Mouse (Mus musculus) CH12.LX (cell line): ENCODE results near the gene Chchd6. TPM values are rescaled to one million over a fixed set of nuclear protein-coding genes. Genes with fewer than 3 reads are reported as not detected.

Source experiments
- DNase-seq: peaks from one replicate; pipeline ENCODE4 v3.0.0-alpha.2; 2013; ENCODE audit errors: extremely low read depth
- H3K27ac ChIP-seq: 2 replicates; pipeline ENCODE4 v1.5.1; 2012; ENCODE audit warnings: low read depth, mild to moderate bottlenecking, control low read depth, moderate library complexity; ENCODE audit not compliant: insufficient read depth
- H3K27me3 ChIP-seq: replicated peaks from 2 replicates; pipeline ENCODE3; 2012; ENCODE audit warnings: inconsistent platforms
- H3K36me3 ChIP-seq, 2 experiments: replicated peaks in 1 of 2; 2 replicates each; pipeline versions ENCODE3 to v1.6.1; 2012; ENCODE audit warnings: inconsistent platforms in 1 of 2, low read length in 1 of 2, mild to moderate bottlenecking in 1 of 2, mixed read lengths in 1 of 2, moderate library complexity in 1 of 2; ENCODE audit not compliant: control insufficient read depth in 1 of 2, insufficient read depth in 1 of 2
- H3K4me1 ChIP-seq, 2 experiments: 2 replicates each; pipeline ENCODE4 v1.6.1; 2012; ENCODE audit warnings: inconsistent platforms in 1 of 2, moderate library complexity in 1 of 2; ENCODE audit not compliant: insufficient read depth in 2 of 2, control insufficient read depth in 1 of 2
- H3K4me2 ChIP-seq: 2 replicates; pipeline ENCODE4 v1.6.1; 2012; ENCODE audit warnings: low read depth, mild to moderate bottlenecking, control low read depth; ENCODE audit not compliant: poor library complexity, insufficient read depth, severe bottlenecking
- H3K4me3 ChIP-seq, 3 experiments: fragments of 150-350 bp in 1 of 3; sonication (generic) in 1 of 3; replicated peaks in 1 of 3; 2 replicates each; pipeline versions ENCODE3 to v1.5.1; 2011 to 2012; ENCODE audit warnings: low read depth in 2 of 3, low read length in 2 of 3, mild to moderate bottlenecking in 2 of 3, moderate library complexity in 2 of 3, control low read depth in 1 of 3, improper control_type of control experiment in 1 of 3, inconsistent platforms in 1 of 3, mixed read lengths in 1 of 3; ENCODE audit not compliant: poor library complexity in 1 of 3
- H3K79me2 ChIP-seq: replicated peaks from 2 replicates; pipeline ENCODE4 v1.6.1; 2012; ENCODE audit warnings: mild to moderate bottlenecking, moderate library complexity; ENCODE audit not compliant: control insufficient read depth, poor library complexity, insufficient read depth, severe bottlenecking; ENCODE audit errors: extremely low read depth
- H3K9ac ChIP-seq: 2 replicates; pipeline ENCODE4 v1.6.1; 2012; ENCODE audit warnings: low read depth, mild to moderate bottlenecking, control low read depth, moderate library complexity; ENCODE audit not compliant: insufficient read depth
- H3K9me3 ChIP-seq: replicated peaks from 2 replicates; pipeline ENCODE3; 2012; ENCODE audit warnings: low read length, inconsistent platforms, mixed read lengths
- CHD1 ChIP-seq: IDR thresholded peaks from 2 replicates; pipeline ENCODE4 v1.6.1; 2012; ENCODE audit warnings: low read depth, low read length, improper control_type of control experiment, inconsistent platforms
- CTCF ChIP-seq, 2 experiments: IDR thresholded peaks in 1 of 2; conservative IDR thresholded peaks in 1 of 2; 2 replicates each; pipeline ENCODE4 v1.5.1; 2011 to 2012; ENCODE audit warnings: low read depth in 2 of 2, low read length in 2 of 2, improper control_type of control experiment in 1 of 2, inconsistent platforms in 1 of 2, mild to moderate bottlenecking in 1 of 2, moderate library complexity in 1 of 2
- E2F4 ChIP-seq: IDR thresholded peaks from 2 replicates; pipeline ENCODE4 v1.6.1; 2011; ENCODE audit warnings: low read depth, low read length, improper control_type of control experiment; ENCODE audit not compliant: insufficient replicate concordance
- ELF1 ChIP-seq: IDR thresholded peaks from 2 replicates; pipeline ENCODE4 v1.6.1; 2014; ENCODE audit warnings: low read depth, mild to moderate bottlenecking, inconsistent platforms, low read length, improper control_type of control experiment
- EP300 ChIP-seq: IDR thresholded peaks from 2 replicates; pipeline ENCODE4 v1.6.1; 2011; ENCODE audit warnings: low read length, improper control_type of control experiment
- GABPA ChIP-seq: IDR thresholded peaks from 2 replicates; pipeline ENCODE4 v1.6.1; 2012; ENCODE audit warnings: low read depth, low read length, improper control_type of control experiment, inconsistent platforms; ENCODE audit not compliant: insufficient replicate concordance
- IRF4 ChIP-seq: IDR thresholded peaks from 2 replicates; pipeline ENCODE4 v1.6.1; 2014; ENCODE audit warnings: low read depth, mild to moderate bottlenecking, inconsistent platforms, low read length, improper control_type of control experiment
- MAX ChIP-seq: IDR thresholded peaks from 2 replicates; pipeline ENCODE4 v1.6.1; 2011; ENCODE audit warnings: low read length, improper control_type of control experiment
- MEF2A ChIP-seq: IDR thresholded peaks from 2 replicates; pipeline ENCODE4 v1.6.1; 2014; ENCODE audit warnings: low read depth, mild to moderate bottlenecking, inconsistent platforms, low read length, improper control_type of control experiment, borderline replicate concordance
- MXI1 ChIP-seq: IDR thresholded peaks from 2 replicates; pipeline ENCODE4 v1.6.1; 2011; ENCODE audit warnings: mild to moderate bottlenecking, low read depth, low read length, improper control_type of control experiment
- NRF1 ChIP-seq: IDR thresholded peaks from 2 replicates; pipeline ENCODE4 v1.6.1; 2014; ENCODE audit warnings: low read depth, mild to moderate bottlenecking, inconsistent platforms, low read length, improper control_type of control experiment, moderate library complexity
- PAX5 ChIP-seq: IDR thresholded peaks from 2 replicates; pipeline ENCODE4 v1.6.1; 2012; ENCODE audit warnings: low read length, inconsistent platforms, mixed read lengths
- POLR2A ChIP-seq: IDR thresholded peaks from 2 replicates; pipeline ENCODE4 v1.6.1; 2011; ENCODE audit warnings: low read depth, mild to moderate bottlenecking, improper control_type of control experiment, low read length
- POLR2AphosphoS2 ChIP-seq: IDR thresholded peaks from 2 replicates; pipeline ENCODE4 v1.6.1; 2011; ENCODE audit warnings: low read depth, low read length, improper control_type of control experiment
- RAD21 ChIP-seq: IDR thresholded peaks from 2 replicates; pipeline ENCODE4 v1.6.1; 2011; ENCODE audit warnings: low read depth, mild to moderate bottlenecking, low read length, improper control_type of control experiment, moderate library complexity
- SIN3A ChIP-seq: IDR thresholded peaks from 2 replicates; pipeline ENCODE4 v1.6.1; 2012; ENCODE audit warnings: low read length, improper control_type of control experiment, inconsistent platforms
- TBP ChIP-seq: conservative IDR thresholded peaks from 2 replicates; pipeline ENCODE4 v1.6.1; 2011; ENCODE audit warnings: low read depth, low read length, improper control_type of control experiment
- TCF12 ChIP-seq: IDR thresholded peaks from 2 replicates; pipeline ENCODE4 v1.6.1; 2014; ENCODE audit warnings: low read depth, mild to moderate bottlenecking, inconsistent platforms, low read length, improper control_type of control experiment
- UBTF ChIP-seq: IDR thresholded peaks from 2 replicates; pipeline ENCODE4 v1.6.1; 2012; ENCODE audit warnings: low read depth, mild to moderate bottlenecking, inconsistent platforms, low read length, improper control_type of control experiment, moderate library complexity
- USF1 ChIP-seq: IDR thresholded peaks from 2 replicates; pipeline ENCODE4 v1.6.1; 2014; ENCODE audit warnings: low read depth, mild to moderate bottlenecking, inconsistent platforms, low read length, improper control_type of control experiment
- USF2 ChIP-seq: conservative IDR thresholded peaks from 2 replicates; pipeline ENCODE4 v1.6.1; 2011; ENCODE audit warnings: low read depth, low read length, improper control_type of control experiment
- ZC3H11A ChIP-seq: IDR thresholded peaks from 2 replicates; pipeline ENCODE4 v1.6.1; 2012; ENCODE audit warnings: low read depth, mild to moderate bottlenecking, inconsistent platforms, low read length, improper control_type of control experiment
- ZMIZ1 ChIP-seq: IDR thresholded peaks from 2 replicates; pipeline ENCODE4 v1.6.1; 2012; ENCODE audit warnings: low read depth, mild to moderate bottlenecking, inconsistent platforms, low read length, improper control_type of control experiment
- dilution Hi-C: fragments of 300-500 bp; cut with MboI; formaldehyde crosslinking; loops from 2 replicates; pipeline ENCODE4 v1.14.3; 2020; ENCODE audit warnings: low sequenced_read_pairs; ENCODE audit not compliant: extremely low pct_unique_long_range_greater_than_20kb, extremely low pct_ligation_motif_present
- in situ Hi-C: fragments of 300-500 bp; cut with MboI; formaldehyde crosslinking; loops from 3 replicates; pipeline ENCODE4 v1.14.3; 2019; ENCODE audit warnings: low sequenced_read_pairs, low pct_ligation_motif_present, low pct_unique_long_range_greater_than_20kb, mixed read lengths
- polyA plus RNA-seq: library from polyadenylated mRNA; unstranded; fragments of >175 nt; gene quantifications from 2 replicates; pipeline ENCODE4 v1.2.1, GENCODE M21; 2012; ENCODE audit warnings: low read depth; ENCODE audit not compliant: insufficient read length
- total RNA-seq, 2 experiments: library from RNA; depleted of rRNA; stranded (reverse); fragments of 300-350 nt in 1 of 2; fragments of >200 nt in 1 of 2; gene quantifications; 2 replicates each; pipeline ENCODE4 v1.2.3; 2012 to 2014

Gene Chchd6
- total and polyA plus RNA-seq, 3 experiments = 33.3 to 41.5 (median 41.3) TPM

- no peak for DNase-seq
- dilution Hi-C loops (no loop called here), in situ Hi-C loops (no loop called here)
- TF ChIP-seq NRF1 (no peak), CHD1 (no peak), UBTF (no peak), PAX5 (no peak)
- Histone ChIP-seq H3K4me3 (no peak overlapping the region), H3K27me3 (no peaks in the 10 kb centered on the region), H3K79me2 (no peaks in the 10 kb centered on the region), H3K27ac (no peak overlapping the region), H3K4me1 (no peaks in the 10 kb centered on the region), H3K9ac (no peak overlapping the region), H3K9me3 (no peaks in the 10 kb centered on the region), H3K36me3 (no peaks in the 10 kb centered on the region), H3K4me2 (no peak overlapping the region)
Measured at GRCm38 (mm10) chr6:89389771-89390170, 205.7 kb downstream of the Chchd6 start.

- Histone ChIP-seq H3K4me1 (no peaks in the 10 kb centered on the region), H3K4me3 (no peak overlapping the region), H3K9me3 (no peaks in the 10 kb centered on the region), H3K79me2 (no peaks in the 10 kb centered on the region), H3K9ac (no peak overlapping the region), H3K27me3 (no peaks in the 10 kb centered on the region), H3K4me2 (no peak overlapping the region), H3K36me3 (peaks cover 0 to 16% of the 10 kb centered on the region in 2 experiments), H3K27ac (no peak overlapping the region)
- in situ Hi-C loops (no loop called here), dilution Hi-C loops (no loop called here)
- TF ChIP-seq ZMIZ1 (no peak), IRF4 (no peak), ZC3H11A (no peak), EP300 (no peak), RAD21 (no peak), ELF1 (no peak)
- no peak for DNase-seq
Measured at GRCm38 (mm10) chr6:89386956-89387355, 208.5 kb downstream of the Chchd6 start.

- peaks cover 0 to 3% of the 10 kb centered on the region in 2 experiments; a peak in 1 of 4 replicates for H3K4me1 ChIP-seq
- no peak overlapping the region for H3K27ac ChIP-seq
- no peaks in the 10 kb centered on the region for H3K79me2 ChIP-seq
- H3K4me2 ChIP-seq = no peak overlapping the region
- no peak overlapping the region for H3K9ac ChIP-seq
- in situ Hi-C loops (no loop called here), dilution Hi-C loops (no loop called here)
- H3K36me3 ChIP-seq = peaks cover 0 to 21% of the 10 kb centered on the region in 2 experiments
- no peak for DNase-seq
- H3K27me3 ChIP-seq = no peaks in the 10 kb centered on the region
- TF ChIP-seq GABPA (no peak), ZC3H11A (no peak), MEF2A (no peak), RAD21 (no peak), CHD1 (no peak), POLR2A (no peak), TBP (no peak), SIN3A (no peak), MXI1 (no peak), CTCF (conservative IDR thresholded peaks at IDR 0.05 in 1 of 2, IDR thresholded peaks at IDR 0.05 in 1 of 2; ENCODE audit: low read depth in 2 of 2, low read length in 2 of 2) (no peak), EP300 (no peak), USF1 (no peak), ELF1 (no peak), POLR2AphosphoS2 (no peak), ZMIZ1 (no peak), TCF12 (no peak), E2F4 (no peak), USF2 (no peak), MAX (no peak)
- H3K9me3 ChIP-seq = no peaks in the 10 kb centered on the region
- no peak overlapping the region for H3K4me3 ChIP-seq
Measured at GRCm38 (mm10) chr6:89384699-89385098, 210.8 kb downstream of the Chchd6 start.
